Mouse (Mus musculus) neutrophil, adult 5-6 weeks (primary cell): ENCODE data around the gene 4930590J08Rik. TPM values are rescaled to one million over a fixed set of nuclear protein-coding genes. Genes with fewer than 3 reads are reported as not detected.
"Not testable (repeated sequence)": the region's sequence is repeated elsewhere in the genome, so short reads cannot be mapped to it uniquely, and the experiment has no call there.

Source experiments
- ATAC-seq: fragments of 151-379, 151-347 bp; 2 replicates; pipeline ENCODE4 v1.8.0; 2017; ENCODE audit warnings: mild to moderate bottlenecking, moderate TSS enrichment; ENCODE audit not compliant: insufficient number of reproducible peaks, poor library complexity, low FRiP score, severe bottlenecking; ENCODE audit errors: extremely low read depth
- total RNA-seq: library from RNA; stranded (forward); fragments of 200-1000 nt; gene quantifications from 2 replicates; pipeline ENCODE4 v1.2.3, GENCODE M21; 2017

The 4930590J08Rik gene
- total RNA-seq = 4.7 and 4.9 TPM in 2 replicates

DNA sequence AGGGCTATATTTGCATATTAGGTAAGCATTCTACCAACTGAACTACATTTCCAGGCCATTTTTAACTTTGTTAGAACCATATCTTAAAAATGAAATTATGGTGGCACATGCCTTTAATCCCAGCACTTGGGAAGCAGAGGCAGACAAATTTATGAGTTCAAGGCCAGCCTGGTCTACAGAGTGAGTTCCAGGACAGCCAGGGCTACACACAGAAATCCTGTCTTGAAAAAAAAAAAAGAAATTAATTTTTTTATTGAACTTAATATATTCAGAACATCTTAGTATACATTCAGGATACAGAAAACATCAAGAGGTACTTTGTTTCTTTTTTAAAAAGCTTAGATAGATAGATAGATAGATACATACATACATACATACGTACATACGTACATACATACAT is at the start of gene 4930590J08Rik:
Gene 4930590J08Rik, plus strand, starts transcription at position 301 of the 400 bp plus-strand sequence.
- not testable (repeated sequence) for ATAC-seq

DNA sequence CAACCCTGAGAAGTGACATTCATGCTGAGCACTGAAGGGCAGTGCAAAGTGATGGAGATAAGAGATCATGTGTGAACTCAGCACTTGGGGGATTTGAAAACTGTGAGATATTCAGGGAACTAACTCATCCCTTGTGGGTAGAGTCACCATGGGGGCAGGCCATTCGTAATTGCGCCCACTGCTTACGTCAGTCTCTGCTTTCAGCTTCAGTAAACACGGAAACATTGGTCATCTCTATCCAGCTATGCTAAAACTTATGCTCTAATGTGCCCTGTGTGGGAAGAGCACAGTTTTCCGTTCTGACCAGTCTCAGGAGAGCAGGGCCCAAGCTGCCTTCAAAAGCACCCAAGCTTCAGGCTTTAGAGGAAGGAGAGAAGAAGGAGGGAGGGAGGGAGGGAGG is 44.3 kb upstream of the 4930590J08Rik start:
- no peak for ATAC-seq

DNA sequence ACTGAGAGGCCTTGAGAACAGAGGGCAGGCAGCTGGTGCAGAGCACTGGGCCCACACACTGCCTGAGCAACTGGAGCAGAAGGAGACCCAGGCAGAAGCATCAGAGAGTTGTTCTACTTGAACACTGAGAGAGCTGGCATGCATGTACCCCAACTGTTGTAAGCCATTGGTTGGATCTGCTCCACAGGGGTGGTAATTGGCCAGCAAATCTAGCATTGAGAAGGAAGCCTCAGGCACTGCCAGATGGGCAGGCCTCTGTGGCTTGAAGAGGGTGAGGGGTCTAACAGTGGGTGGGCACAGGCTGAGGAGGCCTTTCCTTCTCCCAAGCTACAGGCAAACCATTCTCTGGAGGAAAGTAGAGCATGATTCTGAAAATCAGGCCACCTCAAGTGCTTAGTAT is 39.8 kb upstream of the 4930590J08Rik start:
- no peak for ATAC-seq

DNA sequence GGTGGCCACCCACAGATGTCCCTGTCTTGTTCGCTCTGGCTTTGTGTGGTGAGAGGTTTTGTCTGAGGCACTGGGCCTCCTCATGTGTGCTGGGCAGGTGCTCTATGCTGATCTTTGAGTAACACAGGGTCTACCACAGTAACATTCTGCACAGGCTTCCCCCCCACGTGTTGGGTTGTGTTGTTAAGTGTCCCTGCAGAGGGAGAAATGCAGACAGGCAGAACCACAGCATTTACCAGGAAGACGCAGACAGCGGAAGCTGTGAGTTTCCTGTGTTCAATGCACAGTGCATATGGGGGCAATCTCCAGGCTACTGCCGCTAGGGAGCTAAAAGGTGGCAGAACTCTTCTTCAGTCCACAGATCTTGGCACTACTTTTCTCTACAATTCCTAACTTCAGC is 38.0 kb upstream of the 4930590J08Rik start:
- ATAC-seq = no peak

DNA sequence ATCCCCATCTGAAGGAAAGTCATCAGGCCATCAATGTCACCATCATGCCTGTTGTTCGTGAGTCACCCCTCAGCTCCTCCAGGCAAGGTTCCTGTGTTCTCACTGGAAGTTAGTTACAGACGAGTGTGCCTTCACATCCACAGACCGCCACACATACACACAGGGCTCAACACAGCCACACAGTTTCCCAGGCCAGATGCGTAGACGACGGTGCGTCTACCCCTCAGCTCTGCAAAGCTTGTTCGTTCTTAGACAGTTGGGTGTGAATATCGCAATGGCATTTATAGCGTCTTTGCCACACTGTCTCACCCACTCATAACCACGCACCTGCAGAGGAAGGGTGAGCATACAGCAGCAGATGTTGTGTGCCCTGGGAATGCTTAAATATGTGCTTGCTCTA is 37.0 kb upstream of the 4930590J08Rik start:
- ATAC-seq = no peak

DNA sequence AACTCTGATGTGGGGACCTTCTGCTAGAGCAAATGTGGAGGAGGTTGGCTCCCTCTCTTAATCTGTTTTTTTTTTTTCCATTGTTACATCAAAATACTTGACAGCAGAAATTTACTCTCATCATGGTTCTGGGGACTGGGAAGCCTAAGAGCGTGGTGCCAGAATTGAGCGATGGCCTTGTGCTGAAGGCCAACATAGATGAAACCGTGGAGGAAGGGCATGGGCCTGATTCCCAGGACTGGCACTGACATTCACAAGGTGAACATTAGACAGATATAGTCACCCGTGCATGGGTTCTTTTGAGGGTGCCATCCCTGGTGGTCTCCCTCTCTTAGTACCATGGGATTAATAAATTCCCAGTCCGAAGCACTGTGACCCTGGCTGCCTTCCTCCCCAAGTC is 34.5 kb upstream of the 4930590J08Rik start:
- ATAC-seq = no peak

DNA sequence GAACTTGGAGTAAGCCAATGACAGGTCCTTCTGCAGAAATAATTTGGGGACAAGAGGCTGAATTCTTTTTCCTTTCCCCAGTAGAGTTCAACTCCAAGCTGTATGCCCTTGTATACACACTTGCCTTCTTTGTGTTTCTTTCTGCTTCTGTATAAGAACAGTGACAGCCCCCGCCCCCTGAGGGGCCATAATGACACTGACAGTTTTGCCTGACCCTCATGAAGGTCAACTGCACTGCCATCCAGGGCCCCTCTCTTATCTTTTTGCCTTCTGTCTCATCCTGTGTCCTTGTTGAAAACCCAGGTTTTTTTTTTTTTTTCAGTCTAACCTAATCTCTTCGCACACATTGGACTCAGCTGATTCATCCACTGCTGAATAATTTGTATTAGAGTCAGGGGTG is 29.8 kb upstream of the 4930590J08Rik start:
- no peak for ATAC-seq

DNA sequence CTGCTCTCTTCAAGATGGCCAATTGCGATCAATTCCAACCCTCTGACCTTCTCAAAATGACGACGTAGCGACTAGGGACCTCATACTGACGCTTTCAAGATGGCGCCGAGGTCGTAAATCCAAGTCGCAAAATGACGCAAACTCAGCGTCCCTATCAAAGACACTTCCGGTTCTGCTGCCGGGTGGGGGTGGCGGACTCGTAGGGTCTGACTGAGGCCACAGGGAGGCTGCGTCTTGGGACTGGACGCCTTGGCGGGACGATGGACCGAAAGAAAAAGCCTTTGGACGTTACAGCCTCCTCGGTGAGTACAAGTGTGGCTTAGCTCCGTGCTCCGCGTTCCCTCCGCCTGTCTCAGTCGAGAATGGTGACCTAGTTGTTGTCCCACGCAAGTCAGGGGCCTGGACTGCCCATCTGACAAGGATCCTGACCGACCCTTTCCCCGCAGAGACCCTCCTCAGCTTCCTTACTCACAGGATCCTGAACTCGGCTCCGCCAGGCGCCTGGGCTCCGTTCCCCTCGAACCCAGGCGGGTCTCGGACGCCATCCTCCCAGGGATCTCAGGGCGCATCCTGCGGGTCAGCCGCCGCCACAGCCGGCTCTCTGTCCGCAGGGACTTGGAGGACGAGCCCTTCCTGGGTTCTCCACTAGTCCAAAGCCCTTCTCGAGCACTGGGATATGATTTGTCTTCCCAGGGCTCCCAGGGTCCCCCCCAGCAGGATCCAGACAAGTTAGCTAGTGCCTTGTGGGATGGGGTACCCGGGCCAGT is 24.5 kb upstream of the 4930590J08Rik start, which contains the start of gene Ccdc174:
Gene Ccdc174, plus strand, starts transcription at position 169 of the 767 bp plus-strand sequence.
- ATAC-seq = peak; percentile 99

DNA sequence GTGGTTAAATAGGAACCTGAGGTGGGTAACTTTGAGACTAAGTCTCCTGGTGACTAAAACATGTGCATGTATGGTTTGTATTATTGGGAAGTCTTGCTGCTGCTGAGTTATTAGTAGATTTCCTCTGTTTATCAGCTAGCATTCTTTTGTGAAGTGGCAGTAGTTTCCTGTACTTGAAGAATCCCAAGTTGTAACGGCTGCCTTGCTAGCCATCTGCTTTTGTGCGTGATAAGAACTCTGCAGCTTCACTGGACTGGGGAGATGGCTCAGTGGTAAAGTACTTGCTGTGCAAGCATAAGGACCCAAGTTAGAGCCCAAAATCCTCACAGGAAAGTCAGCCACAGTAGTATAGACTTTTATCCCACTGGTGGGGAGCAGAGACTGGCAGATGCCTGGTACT is 18.8 kb upstream of the 4930590J08Rik start:
- no peak for ATAC-seq

DNA sequence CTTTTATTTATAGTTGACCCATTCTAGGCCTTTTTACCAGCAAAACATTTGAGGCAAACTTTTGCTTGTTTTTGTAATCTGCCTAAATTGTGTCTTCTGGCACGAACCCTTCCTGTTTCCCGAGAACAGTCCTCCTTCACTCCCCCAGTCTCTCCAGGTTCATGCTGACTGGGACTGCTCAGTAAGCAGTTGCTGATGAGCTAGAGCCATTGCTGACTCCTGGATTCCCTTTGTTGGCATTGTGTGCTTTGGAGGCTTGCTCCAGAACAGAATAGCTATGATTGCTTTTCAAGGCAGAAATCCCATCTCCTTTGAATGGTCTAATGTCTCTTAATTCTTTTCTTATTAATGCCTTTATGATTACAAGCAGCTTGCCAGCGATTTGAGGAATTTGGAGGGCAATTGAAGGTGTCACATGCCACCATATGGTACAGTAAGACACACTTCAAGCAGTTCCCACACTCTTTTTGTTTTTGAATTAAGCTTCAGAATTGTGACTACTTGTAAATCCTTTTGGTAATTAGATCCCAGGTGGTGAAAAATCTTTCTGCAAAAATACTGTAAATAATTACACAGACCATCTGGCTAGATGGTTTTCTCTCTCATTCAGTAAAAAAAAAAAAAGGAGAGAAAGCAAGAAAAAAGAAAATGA is 13.2 kb upstream of the 4930590J08Rik start:
- no peak for ATAC-seq

DNA sequence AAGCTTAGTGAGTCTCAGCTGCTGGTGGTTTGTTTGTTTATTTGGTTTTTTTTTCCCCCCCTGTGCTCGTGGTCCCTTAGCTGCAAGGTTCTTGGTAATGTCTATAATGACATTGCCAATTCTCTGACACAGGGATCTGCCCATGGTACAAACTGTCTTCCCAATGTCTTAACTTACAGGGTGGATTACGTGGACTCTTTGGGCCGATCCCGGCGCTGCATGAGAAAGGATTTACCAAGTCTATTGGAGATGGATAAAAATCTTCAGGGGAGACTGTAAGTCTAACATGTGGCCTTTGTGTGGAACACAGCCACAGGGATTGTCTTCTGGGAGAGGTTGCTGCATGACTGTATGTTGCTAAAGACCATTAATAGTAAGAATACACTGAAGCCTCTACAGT is 12.0 kb upstream of the 4930590J08Rik start:
- no peak for ATAC-seq

DNA sequence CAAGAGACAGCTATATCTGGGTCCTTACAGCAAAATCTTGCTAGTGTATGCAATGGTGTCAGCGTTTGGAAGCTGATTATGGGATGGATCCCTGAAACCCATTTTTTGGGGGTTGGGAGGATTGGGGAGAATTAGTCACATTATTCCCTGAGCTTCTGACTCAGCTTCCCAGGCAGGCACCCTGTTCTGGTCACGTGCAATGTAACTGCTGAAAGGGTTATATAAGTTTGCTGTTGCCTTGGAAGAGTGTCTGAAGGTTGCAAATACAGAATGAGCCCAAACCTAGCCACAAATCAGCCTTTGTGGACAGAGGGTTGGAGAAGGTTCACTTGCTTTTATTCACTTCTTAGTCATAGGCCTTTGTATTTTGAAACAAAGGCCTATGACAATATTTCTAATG is 10.8 kb upstream of the 4930590J08Rik start:
- no peak for ATAC-seq

DNA sequence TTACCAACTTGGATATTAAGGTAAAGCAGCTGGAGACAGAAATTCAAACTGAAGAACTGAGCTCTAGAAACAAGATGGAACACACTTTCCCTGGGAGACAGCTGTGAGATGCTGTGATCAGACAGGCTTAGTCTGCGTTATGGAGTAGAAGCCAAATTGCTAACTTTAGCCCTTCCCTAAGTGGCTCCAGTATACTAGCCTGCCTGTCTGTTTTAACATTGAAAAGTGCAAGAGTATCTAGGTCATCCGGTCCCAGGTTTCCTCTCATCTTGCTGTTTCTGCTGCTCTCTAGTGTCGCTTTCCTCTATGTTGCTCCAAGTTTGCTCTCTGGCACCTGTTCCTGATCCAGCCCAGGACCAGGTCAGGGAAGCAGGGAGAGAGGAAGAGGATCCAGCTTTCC is 5.8 kb upstream of the 4930590J08Rik start:
- no peak for ATAC-seq

DNA sequence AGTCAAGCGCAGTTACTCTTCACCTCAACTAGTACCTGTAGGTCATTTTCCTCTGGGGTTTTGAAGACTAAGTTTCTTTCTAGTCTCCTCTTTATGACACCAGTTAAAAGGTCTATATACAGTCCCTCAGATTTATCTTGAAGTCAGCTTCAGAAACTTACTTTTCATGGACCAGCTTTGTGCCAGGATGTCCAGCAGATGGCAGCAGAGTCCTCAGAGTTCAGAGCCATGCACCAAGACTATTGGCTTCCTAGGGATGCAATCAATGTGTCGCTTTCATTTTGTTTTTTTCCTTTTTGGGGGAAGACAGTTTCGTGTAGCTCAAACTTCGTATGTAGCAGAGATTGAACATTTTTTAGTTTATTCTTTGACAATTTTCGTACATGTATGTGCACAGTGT is 1.1 kb upstream of the 4930590J08Rik start:
- peak; percentile 46; the same call in 1 of the 2 replicates for ATAC-seq

DNA sequence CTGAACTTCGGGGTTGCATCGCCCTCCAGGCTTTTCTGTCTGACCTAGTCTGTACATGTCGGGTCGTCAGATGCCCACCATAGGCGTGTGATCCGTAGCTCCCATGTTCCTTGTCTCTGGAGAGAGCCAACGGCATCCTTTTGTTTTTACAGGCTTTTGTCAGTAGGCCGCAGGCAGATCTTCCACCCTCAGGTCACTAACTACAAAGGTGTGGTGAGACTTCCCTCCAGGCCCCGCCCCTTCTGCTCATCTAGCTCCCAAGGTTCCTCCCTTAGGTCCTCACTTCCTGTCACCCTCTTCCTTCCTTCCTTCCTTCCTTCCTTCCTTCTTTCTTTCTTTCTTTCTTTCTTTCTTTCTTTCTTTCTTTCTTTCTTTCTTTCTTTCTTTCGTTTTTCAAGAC is 11.4 kb downstream of the 4930590J08Rik start:
- ATAC-seq = no peak

DNA sequence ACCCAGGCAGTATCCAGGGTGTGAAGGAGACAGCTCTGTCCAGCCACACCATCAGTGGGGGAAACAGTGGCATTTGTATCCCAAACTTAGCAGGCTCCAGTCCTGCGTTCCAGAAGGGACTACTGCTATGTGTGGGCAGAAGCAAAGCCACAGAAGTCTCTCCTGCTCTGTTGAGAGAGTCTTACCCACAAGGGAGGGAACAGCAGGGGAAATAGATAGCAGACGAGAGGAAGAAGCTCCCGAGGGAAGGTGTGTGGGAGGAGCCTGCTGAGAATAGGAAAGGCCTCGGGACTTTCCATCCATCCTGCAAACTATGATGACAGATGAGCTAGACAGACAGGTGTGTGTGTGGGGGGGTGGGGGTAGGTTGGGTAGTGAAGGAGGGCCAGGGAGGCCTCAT is 14.7 kb downstream of the 4930590J08Rik start:
- ATAC-seq = no peak

DNA sequence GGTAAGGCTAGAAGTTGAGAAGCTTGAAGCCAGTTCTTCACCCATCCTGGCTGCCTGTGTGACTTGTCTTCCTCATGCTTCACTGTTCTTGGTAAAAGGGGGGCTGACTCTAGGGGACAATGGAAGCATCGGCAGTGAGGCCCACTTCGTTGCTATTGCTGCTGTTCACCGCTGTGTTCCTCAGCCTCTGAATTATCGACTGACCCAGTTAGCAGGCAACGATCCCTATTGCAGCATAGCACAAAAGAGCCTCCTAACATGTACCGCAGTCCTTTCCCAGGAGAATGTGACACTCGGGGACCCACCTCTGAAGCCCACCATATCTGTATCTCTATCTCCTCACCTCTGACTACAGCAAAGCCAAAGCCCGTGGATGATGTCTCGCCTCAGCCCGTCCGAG is 15.1 kb downstream of the 4930590J08Rik start:
- ATAC-seq = no peak

DNA sequence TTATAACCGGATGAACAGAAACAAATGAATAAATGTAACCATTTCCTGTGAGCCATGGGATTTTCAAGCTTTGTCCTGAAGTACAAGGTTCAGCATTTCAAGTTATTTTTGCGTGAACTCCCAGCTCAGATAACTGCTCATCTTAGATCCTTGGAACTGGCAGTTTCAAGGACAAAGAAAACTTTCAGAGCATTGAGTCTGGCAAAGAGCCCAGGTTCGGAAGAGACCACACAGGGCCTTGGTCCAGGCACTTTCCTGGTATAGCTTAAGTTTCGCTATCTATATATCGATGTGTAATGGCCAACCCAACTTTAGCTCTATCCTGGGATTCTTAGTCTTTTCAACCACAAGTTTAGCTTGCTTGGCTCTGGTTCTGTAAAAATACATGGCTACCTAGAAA is 28.6 kb downstream of the 4930590J08Rik start:
- no peak for ATAC-seq

DNA sequence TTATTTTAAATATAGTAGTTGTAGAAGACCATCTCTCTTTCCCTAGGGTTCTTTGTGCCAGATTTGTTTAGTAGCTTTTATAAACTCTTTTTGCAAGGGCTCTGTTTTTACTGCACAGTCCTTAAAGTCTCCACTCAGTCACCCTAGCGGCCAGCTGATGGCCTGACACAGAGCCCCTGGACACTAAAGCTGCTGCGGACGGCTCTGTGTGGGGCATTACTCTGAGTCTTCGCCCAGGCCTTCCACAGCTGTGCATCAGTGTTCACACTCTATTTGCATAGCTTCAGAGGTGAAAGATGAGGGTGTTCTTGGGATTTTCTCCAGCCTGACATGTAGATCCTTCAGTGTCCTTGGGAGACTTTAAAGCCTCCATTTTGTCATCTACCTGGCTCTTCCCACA is 35.9 kb downstream of the 4930590J08Rik start:
- ATAC-seq = no peak

DNA sequence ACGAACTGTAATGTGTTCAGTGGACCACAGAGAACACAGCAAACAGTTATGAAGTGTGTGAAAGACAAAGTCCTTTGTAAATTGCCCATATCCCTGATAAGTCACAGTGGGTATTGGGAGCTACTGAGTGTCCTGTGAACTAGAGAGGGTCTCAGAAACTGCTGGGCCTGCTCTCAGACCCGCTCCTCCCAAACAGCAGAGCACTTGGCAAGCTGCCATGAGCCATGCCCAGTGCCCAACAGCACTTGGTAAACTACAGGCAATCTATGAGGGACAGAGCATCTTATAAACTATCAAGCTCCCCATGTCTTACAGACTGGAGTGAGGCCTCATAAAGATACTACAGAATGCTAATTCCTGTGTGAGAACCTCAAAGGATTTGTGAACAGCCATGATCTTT is 45.8 kb downstream of the 4930590J08Rik start:
- no peak for ATAC-seq
